Mouse (Mus musculus): ENCODE measurements around the gene Mmachc.
A peak's percentile ranks its signal among the peaks of the same experiment; 100 is the strongest.
"Not testable (repeated sequence)": the region's sequence is repeated elsewhere in the genome, so short reads cannot be mapped to it uniquely, and the experiment has no call there.

Mmachc gene

DNA sequence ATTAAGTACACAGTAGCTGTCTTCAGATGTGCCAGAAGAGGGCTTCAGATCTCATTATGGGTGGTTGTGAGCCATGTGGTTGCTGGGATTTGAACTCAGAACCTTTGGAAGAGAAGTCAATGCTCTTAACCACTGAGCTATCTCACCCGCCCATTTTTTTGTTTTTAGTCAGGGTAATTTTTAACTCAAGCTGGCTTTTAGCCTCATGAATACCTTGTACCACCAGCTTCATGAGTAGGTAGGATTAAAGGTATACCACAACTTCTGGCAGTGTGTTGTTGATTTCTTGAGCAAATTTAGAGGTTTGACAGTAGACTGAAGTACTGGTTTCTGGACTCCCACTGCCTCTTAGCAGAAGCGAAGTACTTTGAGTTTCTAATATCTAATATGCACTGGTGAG lies 16.1 kb downstream of the Mmachc start:
- DNase-seq (ENCODE audit: low spot score in 2 of 2), result no peak

DNA sequence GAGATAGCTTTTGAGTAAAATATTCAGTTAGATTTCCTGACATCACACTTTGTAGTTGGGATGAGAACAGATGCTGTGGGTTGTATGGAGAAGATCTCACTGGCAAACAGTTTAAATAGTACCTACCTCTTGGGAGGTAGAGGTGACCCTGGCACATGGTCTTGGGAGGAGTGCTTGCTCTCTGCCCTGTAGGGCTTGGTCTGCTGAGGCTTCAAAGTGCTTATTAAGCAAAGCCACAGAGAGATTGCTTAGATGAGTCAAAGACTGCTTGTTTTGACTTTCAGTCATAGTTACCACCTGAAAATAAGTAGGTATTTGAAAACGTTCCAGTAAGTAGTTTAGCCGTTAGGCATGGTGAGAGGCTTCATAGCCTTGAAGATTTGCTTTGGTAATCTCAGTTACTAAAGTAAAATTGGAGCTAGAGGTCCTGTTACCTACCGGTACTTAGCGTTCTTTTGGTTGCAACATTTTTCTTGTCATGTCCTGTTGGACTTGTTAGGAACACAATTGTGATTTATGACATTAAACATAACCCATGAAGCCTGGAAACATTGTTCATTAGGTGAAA lies 18.8 kb downstream of the Mmachc start:
- DNase-seq (ENCODE audit: low spot score in 2 of 2), result no peak

DNA sequence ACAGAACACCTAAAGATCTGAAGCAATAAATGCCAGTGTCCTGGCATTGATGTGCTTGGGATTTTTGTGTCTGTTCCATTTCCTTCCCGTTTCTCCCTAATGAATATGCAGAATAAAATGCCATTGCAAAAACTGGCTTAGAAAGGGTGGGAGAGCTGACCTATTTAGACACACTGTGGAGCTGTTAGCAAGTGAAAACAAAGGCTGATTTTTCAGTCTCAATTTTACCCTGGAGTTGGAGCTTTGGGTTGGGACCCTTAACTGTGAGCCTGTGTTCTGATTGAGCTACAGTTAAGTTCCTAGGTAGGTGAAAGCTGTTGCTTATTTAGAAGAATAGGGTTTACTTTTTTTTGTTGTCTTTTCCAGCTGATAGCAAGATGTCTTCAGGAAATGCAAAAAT lies 21.2 kb downstream of the Mmachc start:
- DNase-seq (ENCODE audit: low spot score in 2 of 2), result no peak

DNA sequence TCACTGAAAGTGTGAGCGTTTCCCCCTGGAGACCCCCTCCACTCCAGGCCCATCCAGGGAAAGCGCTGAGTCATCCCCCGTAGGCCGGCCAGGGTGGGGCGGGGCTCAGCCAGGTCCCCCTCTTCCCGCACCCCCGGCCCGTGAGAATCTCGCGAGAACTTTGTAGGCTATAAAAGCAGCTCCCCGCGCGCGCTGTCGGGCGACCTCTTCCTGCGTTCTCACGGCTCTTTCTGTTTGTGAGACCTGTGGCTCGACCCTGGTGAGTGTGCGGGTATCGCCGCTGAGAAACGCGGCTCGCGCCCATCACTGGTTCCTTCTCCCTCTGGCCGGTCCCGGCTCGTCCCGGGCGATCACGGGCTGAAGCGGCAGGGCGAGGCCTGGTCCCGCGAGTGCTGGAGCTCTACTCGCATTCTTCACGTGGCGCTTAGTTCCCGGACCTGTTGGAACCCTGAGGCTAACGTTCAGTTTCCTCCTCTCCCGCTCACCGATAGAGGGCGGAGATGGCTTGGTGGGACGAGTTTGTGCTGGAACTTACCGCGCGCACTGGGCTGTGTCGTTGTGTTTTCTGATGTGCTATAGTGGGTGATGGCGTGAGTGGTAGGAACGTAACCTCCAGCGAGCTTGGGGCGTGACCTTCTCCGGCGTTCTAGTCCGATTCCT lies 22.7 kb downstream of the Mmachc start, which contains the start of gene Prdx1:
Gene Prdx1 (plus strand): TSS at position 143 of the 660 bp plus-strand sequence.
- DNase-seq (ENCODE audit: low spot score in 2 of 2), result peak; percentile 87 to 93

DNA sequence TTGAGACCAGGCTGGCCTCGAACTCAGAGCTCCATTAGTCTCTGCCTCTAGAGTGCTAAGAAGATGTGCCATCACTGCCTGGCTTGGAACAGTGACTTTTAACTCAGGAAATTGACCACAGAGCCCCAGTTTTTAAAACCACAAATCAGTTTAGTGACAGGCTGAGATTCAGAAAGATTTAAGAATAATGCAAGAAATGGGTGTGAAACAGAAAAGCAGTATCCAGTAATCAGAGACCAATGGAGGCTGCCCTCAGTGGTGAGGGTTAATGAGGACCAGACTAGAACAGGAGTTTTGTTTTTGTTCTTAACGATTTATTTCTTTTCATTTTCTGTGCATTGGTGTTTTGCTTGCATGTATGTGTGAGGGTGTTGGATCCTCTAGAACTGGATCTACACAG lies 23.5 kb downstream of the Mmachc start:
- DNase-seq (ENCODE audit: low spot score in 2 of 2), result no peak

DNA sequence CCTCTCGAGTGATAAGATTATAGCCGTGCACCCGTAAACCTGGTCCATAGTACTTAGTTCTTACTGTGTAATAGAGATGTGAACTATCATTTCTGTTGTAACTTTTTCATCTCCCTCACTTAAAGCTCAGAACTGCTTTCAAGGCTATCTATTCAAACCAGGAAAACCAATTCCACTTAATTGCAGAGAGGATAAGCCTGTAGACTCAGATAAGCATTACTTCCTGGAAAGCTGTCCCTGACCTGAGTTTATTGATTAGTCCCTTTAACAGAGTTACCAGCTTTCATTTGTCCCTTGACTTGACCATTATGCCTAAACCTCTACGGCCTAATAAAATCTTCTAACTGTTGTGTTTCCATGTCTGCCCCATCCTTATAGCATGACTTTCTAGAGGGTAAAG lies 24.2 kb downstream of the Mmachc start:
- DNase-seq (ENCODE audit: low spot score in 2 of 2), result no peak

DNA sequence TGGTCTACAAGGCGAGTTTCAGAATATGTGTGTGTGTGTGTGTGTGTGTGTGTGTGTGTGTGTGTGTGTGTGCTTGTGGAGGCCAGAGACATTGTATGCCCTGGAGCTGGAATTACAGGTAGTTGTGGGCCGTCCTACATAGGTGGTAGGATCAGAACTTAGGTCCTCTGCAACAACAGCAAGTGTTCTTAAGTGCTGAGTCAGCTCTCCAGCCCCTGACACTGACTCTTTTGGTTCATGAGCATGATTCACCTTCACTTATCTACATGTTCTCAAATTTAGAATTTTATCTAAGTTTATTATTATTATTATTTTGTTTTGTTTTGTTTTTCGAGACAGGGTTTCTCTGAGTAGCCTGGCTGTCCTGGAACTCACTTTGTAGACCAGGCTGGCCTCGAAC lies 27.7 kb downstream of the Mmachc start:
- DNase-seq (ENCODE audit: low spot score in 2 of 2), result not testable (repeated sequence)

DNA sequence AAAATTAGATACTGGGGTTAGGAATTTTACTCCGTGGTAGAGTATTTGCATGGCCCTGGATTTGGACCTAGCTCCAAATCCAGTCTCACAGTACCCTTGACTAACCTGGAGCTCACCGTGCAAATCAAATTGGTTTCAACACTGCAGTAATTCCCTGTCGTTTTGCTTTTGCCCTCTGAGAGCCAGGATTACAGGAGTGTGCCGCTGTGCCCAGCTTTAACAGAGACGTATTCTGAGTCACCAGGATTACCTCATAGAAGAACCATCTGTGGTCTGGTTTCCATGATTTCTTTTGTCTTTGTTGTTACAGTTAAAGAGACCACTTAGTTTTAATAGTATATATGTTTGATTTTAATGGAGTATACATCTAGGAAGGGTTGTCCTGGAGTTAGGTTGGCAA lies 29.1 kb downstream of the Mmachc start:
- no peak for DNase-seq (ENCODE audit: low spot score in 2 of 2)

DNA sequence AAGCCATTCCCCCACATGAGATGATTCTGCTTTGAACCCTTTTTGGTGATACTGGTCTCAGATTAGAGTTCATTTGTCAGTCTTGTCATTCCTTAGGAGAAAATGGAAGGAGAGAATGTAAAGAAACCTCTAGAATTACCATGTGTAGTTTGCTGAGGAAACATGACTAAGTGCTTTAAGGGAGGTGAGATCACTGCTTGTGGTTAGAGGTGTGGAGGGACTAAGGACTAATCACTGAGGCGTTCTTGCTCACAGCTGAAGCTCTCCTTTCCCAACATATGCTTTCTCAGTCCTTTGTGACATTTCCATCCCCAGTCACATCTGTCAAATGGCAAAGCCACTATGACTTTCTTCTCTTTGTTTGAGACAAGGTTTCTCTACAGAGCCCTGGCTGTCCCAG lies 30.4 kb downstream of the Mmachc start:
- no peak for DNase-seq (ENCODE audit: low spot score in 2 of 2)

DNA sequence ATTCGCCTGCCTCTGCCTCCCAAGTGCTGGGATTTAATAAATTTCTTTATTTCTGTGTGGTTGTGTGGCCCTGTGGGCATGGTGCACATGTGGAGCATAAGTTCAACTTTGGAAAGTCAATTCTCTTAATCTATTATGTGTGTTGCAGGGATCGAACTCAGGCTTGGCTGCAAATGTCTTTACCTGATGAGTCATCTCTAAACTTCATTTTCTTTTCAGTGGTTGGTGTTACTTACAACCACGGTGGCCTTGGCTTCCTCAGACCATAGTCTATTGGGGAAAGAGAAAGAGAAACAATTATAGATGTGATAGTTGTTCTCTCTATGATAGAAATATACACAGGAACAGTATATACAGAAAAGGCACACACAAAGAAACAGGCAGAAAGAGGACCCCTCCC lies 32.2 kb downstream of the Mmachc start:
- no peak for DNase-seq (ENCODE audit: low spot score in 2 of 2)

DNA sequence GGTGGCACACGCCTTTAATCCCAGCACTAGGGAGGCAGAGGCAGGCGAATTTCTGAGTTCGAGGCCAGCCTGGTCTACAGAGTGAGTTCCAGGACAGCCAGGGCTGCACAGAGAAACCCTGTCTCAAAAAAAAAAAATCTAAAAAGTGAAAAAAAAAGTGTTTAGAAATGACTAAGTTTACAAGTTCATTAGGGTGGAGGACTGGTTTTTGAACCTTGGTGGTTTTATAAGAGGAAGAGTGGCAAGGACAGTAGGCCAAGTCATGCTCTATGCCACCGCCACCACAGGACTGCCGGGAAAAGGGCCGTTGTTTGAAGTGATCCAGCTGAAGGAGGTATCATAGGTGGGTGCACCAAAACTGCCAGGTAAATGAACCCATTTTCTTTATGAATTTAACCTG lies 33.4 kb downstream of the Mmachc start:
- not testable (repeated sequence) for DNase-seq (ENCODE audit: low spot score in 2 of 2)

DNA sequence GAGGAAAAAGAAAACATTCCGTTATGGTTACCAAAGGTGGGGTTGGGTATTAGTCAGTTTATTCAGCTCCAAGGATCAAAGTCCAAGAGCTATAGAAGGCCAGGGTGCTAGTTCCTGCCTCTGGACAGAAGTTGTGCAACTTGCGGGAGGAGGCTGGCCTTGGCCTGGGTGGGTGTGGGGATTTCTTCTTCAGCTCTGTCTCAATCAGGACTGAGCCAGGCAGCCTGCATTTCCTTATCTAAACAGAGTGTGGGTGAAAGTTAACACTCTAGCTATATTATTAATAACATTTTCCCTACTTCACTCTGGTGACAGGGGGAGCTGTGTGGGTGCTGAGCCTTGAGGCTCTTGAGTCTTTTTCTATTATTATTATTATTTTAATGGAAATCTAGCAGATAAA lies 35.4 kb downstream of the Mmachc start:
- DNase-seq (ENCODE audit: low spot score in 2 of 2), result peak in 1 of 2 experiments; percentile 7

DNA sequence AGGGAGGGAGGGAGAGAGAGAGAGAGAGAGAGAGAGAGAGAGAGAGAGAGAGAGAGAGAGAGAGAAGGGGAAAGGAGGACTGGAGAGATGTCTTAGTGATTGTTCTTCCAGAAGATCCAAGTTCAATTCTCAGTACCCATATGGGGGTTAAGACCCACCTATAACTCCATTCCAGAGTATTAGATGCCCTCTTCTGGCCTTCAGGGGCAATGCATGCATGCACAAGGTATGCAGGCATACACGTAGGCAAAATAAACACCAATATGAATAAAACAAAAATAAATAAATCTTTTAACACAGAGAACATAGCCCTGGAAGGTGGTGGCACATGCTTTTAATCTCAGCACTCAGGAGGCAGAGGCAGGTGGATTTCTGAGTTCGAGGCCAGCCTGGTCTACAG lies 38.9 kb downstream of the Mmachc start:
- DNase-seq (ENCODE audit: low spot score in 2 of 2), result no peak

DNA sequence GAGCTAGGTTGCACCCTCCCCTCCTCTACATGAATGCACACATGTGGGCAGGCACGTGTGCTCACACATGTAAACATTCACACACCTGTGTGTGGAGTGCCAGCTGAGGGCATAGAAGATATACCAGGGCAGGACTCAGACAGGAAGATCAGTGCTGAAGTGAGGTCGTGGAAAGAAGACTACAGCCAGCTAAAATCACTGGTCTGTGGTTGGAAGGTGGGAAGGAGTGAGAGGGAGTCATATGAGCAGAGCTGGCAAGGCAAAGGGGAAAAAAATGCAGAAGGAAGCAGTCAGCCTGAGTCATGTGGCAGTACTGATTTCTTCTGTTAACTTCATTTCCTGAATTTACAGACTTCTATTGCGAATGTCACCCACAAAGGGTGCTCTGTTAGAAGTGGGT lies 40.1 kb downstream of the Mmachc start:
- no peak for DNase-seq (ENCODE audit: low spot score in 2 of 2)

DNA sequence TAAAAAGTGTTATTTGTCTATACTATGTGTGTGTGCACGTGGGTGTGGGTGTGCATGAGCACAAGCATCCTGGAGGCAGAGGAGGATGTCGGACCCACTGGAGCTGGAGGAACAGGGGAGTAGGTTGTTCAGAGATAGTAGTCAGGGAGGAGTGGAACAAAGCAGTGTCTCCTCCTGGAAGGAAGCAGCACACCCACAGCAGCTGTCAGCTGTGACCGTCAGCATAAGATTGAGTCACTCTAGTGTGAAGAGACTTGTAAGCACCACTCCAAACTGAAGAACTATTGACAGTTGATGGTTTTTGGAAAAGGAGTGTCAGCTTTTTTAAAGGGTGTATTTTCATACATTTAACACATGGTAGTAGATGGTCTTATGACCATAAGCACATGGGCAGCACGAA lies 41.6 kb downstream of the Mmachc start:
- DNase-seq (ENCODE audit: low spot score in 2 of 2), result no peak

DNA sequence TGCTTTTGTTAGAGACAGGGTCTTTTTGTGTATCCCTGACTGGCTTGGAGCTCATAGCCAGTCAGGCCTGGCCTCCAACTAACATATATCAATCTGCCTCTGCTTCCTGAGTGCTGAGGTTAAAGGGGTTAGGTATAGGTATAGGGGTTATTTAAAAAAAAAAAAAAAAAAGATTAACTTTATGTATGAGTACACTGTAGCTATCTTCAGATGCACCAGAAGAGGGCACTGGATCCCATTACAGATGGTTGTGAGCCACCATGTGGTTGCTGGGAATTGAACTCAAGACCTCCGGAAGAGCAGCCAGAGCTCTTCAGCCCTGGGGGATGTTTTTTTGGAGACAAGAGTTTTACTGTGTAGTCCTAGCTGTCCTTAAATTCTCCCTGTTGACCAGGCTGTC lies 46.2 kb downstream of the Mmachc start:
- no peak for DNase-seq (ENCODE audit: low spot score in 2 of 2)

DNA sequence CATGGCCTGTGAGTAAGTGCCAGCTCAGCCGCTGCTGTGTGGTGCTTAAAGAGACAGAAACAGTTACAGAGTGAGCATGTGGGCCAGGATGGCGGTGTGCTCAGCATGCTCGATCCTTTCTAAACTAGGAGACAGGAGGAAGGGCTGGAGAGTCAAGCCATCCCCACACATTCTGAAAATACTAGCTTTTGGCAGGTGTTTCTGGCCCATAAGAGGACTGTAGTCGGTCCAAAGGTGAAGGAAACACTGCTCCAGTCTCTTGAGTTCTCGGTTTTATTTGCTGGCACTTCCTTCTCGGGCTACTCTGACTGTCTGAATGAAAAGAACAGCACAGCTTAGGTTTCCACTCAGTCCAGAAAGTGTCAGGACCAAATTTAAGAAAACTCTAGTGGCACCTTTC lies 47.4 kb downstream of the Mmachc start:
- DNase-seq (ENCODE audit: low spot score in 2 of 2), result no peak

DNA sequence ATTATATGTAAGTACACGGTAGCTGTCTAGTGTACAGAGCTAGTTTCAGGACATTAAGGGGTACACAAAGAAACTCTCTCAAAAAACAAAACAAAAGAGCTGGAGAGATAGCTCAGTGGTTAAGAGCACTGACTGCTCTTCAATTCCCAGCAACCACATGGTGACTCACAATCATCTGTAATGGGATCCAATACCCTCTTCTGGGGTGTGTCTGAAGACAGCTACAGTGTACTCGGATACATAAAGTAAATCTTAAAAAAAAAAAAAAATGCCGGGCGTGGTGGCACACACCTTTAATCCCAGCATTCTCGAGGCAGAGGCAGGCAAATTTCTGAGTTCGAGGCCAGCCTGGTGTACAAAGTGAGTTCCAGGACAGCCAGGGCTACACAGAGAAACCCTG lies 48.3 kb downstream of the Mmachc start:
- DNase-seq (ENCODE audit: low spot score in 2 of 2), result not testable (repeated sequence)

DNA sequence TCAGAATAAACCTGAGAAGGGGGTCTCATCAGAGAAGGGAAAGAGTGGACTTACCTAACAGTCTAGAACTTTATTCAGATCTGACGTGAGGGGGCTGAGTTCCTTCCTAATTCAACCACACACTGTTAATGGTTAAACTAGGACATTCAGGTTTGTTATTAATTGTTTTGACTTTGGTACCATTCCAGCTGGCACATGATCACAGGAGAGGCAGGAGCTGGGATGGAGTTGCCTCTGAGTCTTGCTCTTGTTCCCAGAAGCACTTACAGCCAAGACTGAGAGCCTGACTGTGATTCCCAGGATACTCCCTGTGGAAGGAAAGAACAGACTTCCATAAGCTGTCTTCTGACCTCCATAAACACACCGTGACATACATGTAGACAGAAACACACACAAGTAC lies 48.7 kb downstream of the Mmachc start:
- DNase-seq (ENCODE audit: low spot score in 2 of 2), result no peak

DNA sequence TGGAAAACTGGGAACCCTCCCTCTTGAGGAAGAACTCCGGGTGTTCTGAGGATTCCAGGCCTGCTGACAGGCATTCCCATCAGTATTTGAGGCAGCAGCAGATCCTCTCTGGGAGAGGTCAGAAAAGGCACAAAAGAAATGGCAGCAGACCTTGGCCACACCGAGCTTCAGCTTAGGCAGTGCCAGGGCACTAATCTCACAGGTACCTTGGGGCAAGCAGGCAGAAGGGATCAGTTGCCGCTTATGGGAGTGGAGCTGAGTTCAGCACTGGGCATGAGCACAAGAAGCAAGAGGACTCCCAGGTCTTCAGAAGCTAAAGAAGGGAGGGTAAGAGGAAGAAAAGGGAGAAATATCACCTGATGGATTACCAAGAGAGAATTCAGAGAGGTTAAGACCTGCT lies 50.2 kb downstream of the Mmachc start:
- no peak for DNase-seq (ENCODE audit: low spot score in 2 of 2)

DNA sequence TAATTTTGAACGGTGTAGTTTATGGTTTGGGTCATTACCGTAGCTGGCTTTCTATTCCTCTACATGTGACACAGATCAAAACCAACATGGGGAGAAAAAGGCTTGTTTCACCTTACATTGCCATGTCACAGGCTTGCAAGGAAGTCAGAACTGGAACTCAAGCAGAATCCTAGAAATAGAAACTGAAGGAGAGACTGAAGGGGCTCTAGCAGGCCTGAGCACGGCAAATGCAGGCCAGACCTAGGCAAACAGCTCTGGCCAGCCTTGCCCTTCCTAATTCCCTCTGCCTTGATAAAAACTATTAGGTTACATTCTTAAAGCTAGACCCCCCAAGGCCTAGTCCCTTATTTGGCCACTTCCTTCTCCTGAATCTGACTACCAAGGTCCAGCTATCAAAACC lies 52.5 kb downstream of the Mmachc start:
- no peak for DNase-seq (ENCODE audit: low spot score in 2 of 2)

DNA sequence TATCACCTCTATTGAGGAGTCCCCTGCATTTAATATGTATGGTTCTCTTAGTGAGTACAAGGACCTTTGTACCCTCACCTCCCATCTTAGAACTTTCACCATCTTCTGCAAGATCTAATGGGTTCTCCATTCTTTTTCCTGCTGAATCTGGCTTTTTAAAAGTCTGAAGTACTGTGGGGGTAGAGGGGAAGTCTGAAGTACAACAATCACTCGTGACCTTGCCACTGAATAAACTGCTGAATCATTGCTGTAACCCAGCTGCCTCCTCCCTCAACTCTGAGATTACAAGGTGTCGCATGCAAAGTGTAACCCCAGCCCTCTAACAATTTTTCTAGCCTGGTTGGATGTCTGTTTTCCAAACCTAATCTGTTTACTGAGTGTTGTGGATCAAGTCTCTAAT lies 53.1 kb downstream of the Mmachc start:
- DNase-seq (ENCODE audit: low spot score in 2 of 2), result no peak

DNA sequence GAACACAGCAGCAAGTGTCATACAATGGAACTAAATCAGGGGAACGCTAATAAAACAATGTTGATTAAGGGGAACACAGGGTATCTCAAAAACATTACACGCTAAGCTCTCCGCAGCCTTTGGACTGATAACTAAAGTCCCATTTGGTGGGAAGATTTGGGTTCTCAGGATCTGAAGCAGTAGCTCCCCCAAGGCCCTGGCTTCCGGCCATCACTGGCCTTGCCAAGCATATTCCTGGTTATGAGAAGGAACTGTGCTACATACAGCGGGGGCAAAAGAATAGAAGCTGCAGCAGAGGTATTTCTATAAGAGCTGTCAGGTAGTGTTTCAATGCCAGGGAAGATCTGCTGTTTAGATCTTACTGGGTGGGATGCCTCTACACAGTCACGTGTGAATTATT lies 55.0 kb downstream of the Mmachc start:
- DNase-seq (ENCODE audit: low spot score in 2 of 2), result no peak
